Mouse (Mus musculus) cerebellum, adult 2 months (tissue): ENCODE data around the gene Abca8b. TPM values are rescaled to one million over a fixed set of nuclear protein-coding genes. Genes with fewer than 3 reads are reported as not detected.

Source experiments
- DNase-seq, 2 experiments: peaks; one replicate each; pipeline ENCODE4 v3.0.0; 2021
- H3K27ac ChIP-seq: fragments of 200-500 bp; 2 replicates; pipeline ENCODE4 v1.5.1; 2012; ENCODE audit warnings: low read length, control low read depth, inconsistent platforms; ENCODE audit not compliant: insufficient read depth
- H3K27me3 ChIP-seq: fragments of 200-500 bp; 2 replicates; pipeline ENCODE4 v1.6.1; 2012; ENCODE audit warnings: inconsistent platforms, mild to moderate bottlenecking, low read length, moderate library complexity; ENCODE audit not compliant: control insufficient read depth, insufficient read depth
- H3K4me1 ChIP-seq: fragments of 200-500 bp; 2 replicates; pipeline ENCODE4 v1.6.1; 2011; ENCODE audit warnings: low read length; ENCODE audit not compliant: control insufficient read depth, insufficient read depth
- H3K4me3 ChIP-seq: fragments of 200-500 bp; replicated peaks from 2 replicates; pipeline ENCODE3; 2011; ENCODE audit warnings: mild to moderate bottlenecking, low read depth, low read length, control low read depth; ENCODE audit not compliant: insufficient read depth
- CTCF ChIP-seq: fragments of 200-500 bp; IDR thresholded peaks from 2 replicates; pipeline ENCODE4 v1.5.1; 2011; ENCODE audit warnings: low read depth, mild to moderate bottlenecking, control low read depth, low read length, moderate library complexity, borderline replicate concordance; ENCODE audit not compliant: insufficient read depth
- POLR2A ChIP-seq: fragments of 200-500 bp; IDR thresholded peaks from 2 replicates; pipeline ENCODE4 v1.6.1; 2011; ENCODE audit warnings: low read length, control low read depth, borderline replicate concordance; ENCODE audit not compliant: insufficient read depth
- WGBS: fragments of 180-500 bp; shearing (Covaris S2); methylation state at CpG from one replicate; pipeline ENCODE4 v1.1.7; 2018; 5-methylcytosine and 5-hydroxymethylcytosine counted together
- polyA plus RNA-seq: library from polyadenylated mRNA; depleted of rRNA; stranded (reverse); fragments of >200 nt; gene quantifications from 2 replicates; pipeline ENCODE4 v1.2.3, GENCODE M21; 2012

Gene Abca8b
- polyA plus RNA-seq, 1 experiment = 11.8 TPM

GRCm38 (mm10) chr11:109895496-109895895 lies 100.1 kb downstream of the Abca8b start:
- no peak overlapping the region for H3K27ac ChIP-seq
- no peak for DNase-seq
- TF ChIP-seq CTCF = no peak
- TF ChIP-seq POLR2A = no peak
- 51% methylated on average over 4 of the region's 4 CpGs for WGBS
- no peak overlapping the region for H3K4me3 ChIP-seq
- no peaks in the 10 kb centered on the region for H3K4me1 ChIP-seq
- H3K27me3 ChIP-seq = no peaks in the 10 kb centered on the region

- WGBS = 94% methylated on average over 3 of the region's 3 CpGs
- Histone ChIP-seq H3K4me1 (no peaks in the 10 kb centered on the region), H3K27me3 (no peaks in the 10 kb centered on the region), H3K27ac (no peak overlapping the region; the same call in 1 of the 2 replicates), H3K4me3 (no peak overlapping the region)
- no peak for DNase-seq
- TF ChIP-seq POLR2A (no peak), CTCF (no peak)
These were observed 101.5 kb downstream of the Abca8b start for GRCm38 (mm10) chr11:109893894-109894804.

GRCm38 (mm10) chr11:109891989-109892386 lies 103.7 kb downstream of the Abca8b start:
- DNase-seq = no peak
- 63% methylated on average over 4 of the region's 4 CpGs for WGBS

GRCm38 (mm10) chr11:109891371-109891988 lies 104.2 kb downstream of the Abca8b start:
- DNase-seq = no peak
- no peak overlapping the region for H3K27ac ChIP-seq
- WGBS = 87% methylated on average over 8 of the region's 8 CpGs
- H3K4me1 ChIP-seq = no peaks in the 10 kb centered on the region
- no peak overlapping the region for H3K4me3 ChIP-seq
- TF ChIP-seq CTCF = no peak
- TF ChIP-seq POLR2A = no peak
- no peaks in the 10 kb centered on the region for H3K27me3 ChIP-seq

More at GRCm38 (mm10) chr11:109891989-109892386, 103.7 kb downstream of the Abca8b start:
- Histone ChIP-seq H3K4me3 (no peak overlapping the region), H3K27ac (no peak overlapping the region), H3K4me1 (no peaks in the 10 kb centered on the region), H3K27me3 (no peaks in the 10 kb centered on the region)
- TF ChIP-seq POLR2A (no peak), CTCF (no peak)

- Histone ChIP-seq H3K4me1 (no peaks in the 10 kb centered on the region), H3K27ac (no peak overlapping the region), H3K27me3 (no peaks in the 10 kb centered on the region), H3K4me3 (no peak overlapping the region)
- whole genome bisulfite sequencing = 95% methylated on average over 4 of the region's 4 CpGs
- no peak for TF ChIP-seq CTCF
- no peak for TF ChIP-seq POLR2A
- DNase-seq = no peak
These were observed 106.0 kb downstream of the Abca8b start for GRCm38 (mm10) chr11:109889595-109889994.

GRCm38 (mm10) chr11:109886757-109887156 lies 108.9 kb downstream of the Abca8b start:
- H3K27ac ChIP-seq = no peak overlapping the region
- no peak for DNase-seq
- no peaks in the 10 kb centered on the region for H3K27me3 ChIP-seq
- no peaks in the 10 kb centered on the region for H3K4me1 ChIP-seq
- 94% methylated on average over 4 of the region's 4 CpGs for WGBS
- TF ChIP-seq CTCF = no peak
- no peak for TF ChIP-seq POLR2A
- no peak overlapping the region for H3K4me3 ChIP-seq

- DNase-seq = no peak
- TF ChIP-seq CTCF (no peak), POLR2A (no peak)
- 89% methylated on average over 3 of the region's 3 CpGs for WGBS
- no peak overlapping the region for H3K4me3 ChIP-seq
- H3K27ac ChIP-seq = no peak overlapping the region
- no peaks in the 10 kb centered on the region for H3K4me1 ChIP-seq
- no peaks in the 10 kb centered on the region for H3K27me3 ChIP-seq
These were observed 110.1 kb downstream of the Abca8b start for GRCm38 (mm10) chr11:109885521-109885920.
